Mouse (Mus musculus): Measurements from ENCODE around the gene Fam83f. TPM values are rescaled to one million over a fixed set of nuclear protein-coding genes. Genes with fewer than 3 reads are reported as not detected.
A peak's percentile ranks its signal among the peaks of the same experiment; 100 is the strongest.
"Not testable (repeated sequence)": the region's sequence is repeated elsewhere in the genome, so short reads cannot be mapped to it uniquely, and the experiment has no call there.

The Fam83f gene
- total and polyA plus RNA-seq, 3 experiments, result 0.21 TPM; not detected in 2

- peaks cover 7% of the 10 kb centered on the region for H3K36me3 ChIP-seq (ENCODE audit: control insufficient read depth, insufficient read depth, low read length)
- DNase-seq, result no peak
- peaks cover 5% of the 10 kb centered on the region for H3K4me1 ChIP-seq (ENCODE audit: control insufficient read depth, insufficient read depth, low read length)
- H3K27ac ChIP-seq, result no peak overlapping the region
- no peaks in the 10 kb centered on the region for H3K27me3 ChIP-seq (ENCODE audit: control insufficient read depth, insufficient read depth, low read length)
- intact Hi-C loops (cut with DNase I), result no loop called here
- H3K4me3 ChIP-seq, result no peak overlapping the region
- TF ChIP-seq CTCF (IDR thresholded peaks at IDR 0.05) (no peak), POLR2A (IDR thresholded peaks at IDR 0.05; ENCODE audit: insufficient read depth, low read depth, low read length) (no peak), EP300 (IDR thresholded peaks at IDR 0.05; ENCODE audit: insufficient read depth, low read depth, low read length) (no peak)
- WGBS, result 46% methylated on average over 4 of the region's 4 CpGs
- peaks cover 4% of the 10 kb centered on the region; the same call in 1 of the 2 replicates for H3K79me2 ChIP-seq (replicated peaks; ENCODE audit: control insufficient read depth, insufficient read depth, low read length)
- no peak overlapping the region for H3K9ac ChIP-seq (ENCODE audit: low read depth, low read length)
Observed at GRCm38 (mm10) chr15:80732266-80733030, 60.8 kb downstream of the Fam83f start.

- DNase-seq, result no peak
- H3K4me1 ChIP-seq (ENCODE audit: control insufficient read depth, insufficient read depth, low read length), result peaks cover 10% of the 10 kb centered on the region
- peaks cover 11% of the 10 kb centered on the region; the same call in 1 of the 2 replicates for H3K36me3 ChIP-seq (ENCODE audit: control insufficient read depth, insufficient read depth, low read length)
- intact Hi-C loops (cut with DNase I), result loop anchor here (5.0 kb wide), 1 partner anchor 47 kb away; no protein-coding TSS in a partner anchor
- no peak overlapping the region for H3K27ac ChIP-seq
- WGBS, result 85% methylated on average over 3 of the region's 3 CpGs
- peaks cover 4% of the 10 kb centered on the region; the same call in 1 of the 2 replicates for H3K79me2 ChIP-seq (replicated peaks; ENCODE audit: control insufficient read depth, insufficient read depth, low read length)
- H3K9ac ChIP-seq (ENCODE audit: low read depth, low read length), result no peak overlapping the region
- TF ChIP-seq EP300 (IDR thresholded peaks at IDR 0.05; ENCODE audit: insufficient read depth, low read depth, low read length), result no peak
- TF ChIP-seq CTCF (IDR thresholded peaks at IDR 0.05), result no peak
- TF ChIP-seq POLR2A (IDR thresholded peaks at IDR 0.05; ENCODE audit: insufficient read depth, low read depth, low read length), result no peak
- H3K27me3 ChIP-seq (ENCODE audit: control insufficient read depth, insufficient read depth, low read length), result no peaks in the 10 kb centered on the region
- H3K4me3 ChIP-seq, result no peak overlapping the region
Observed at GRCm38 (mm10) chr15:80735300-80735699, 63.7 kb downstream of the Fam83f start.

- H3K27ac ChIP-seq; H3K4me3 ChIP-seq; DNase-seq; H3K79me2 ChIP-seq (replicated peaks; ENCODE audit: control insufficient read depth, insufficient read depth, low read length); H3K9ac ChIP-seq (ENCODE audit: low read depth, low read length); H3K4me1 ChIP-seq (ENCODE audit: control insufficient read depth, insufficient read depth, low read length); H3K27me3 ChIP-seq (ENCODE audit: control insufficient read depth, insufficient read depth, low read length): not testable (repeated sequence)
- peaks cover 12% of the 10 kb centered on the region; the same call in 1 of the 2 replicates for H3K36me3 ChIP-seq (ENCODE audit: control insufficient read depth, insufficient read depth, low read length)
- WGBS, result 96% methylated on average over 4 of the region's 4 CpGs
- intact Hi-C loops (cut with DNase I), result loop anchor here (5.0 kb wide), 1 partner anchor 47 kb away; no protein-coding TSS in a partner anchor
Observed at GRCm38 (mm10) chr15:80735708-80736107, 64.1 kb downstream of the Fam83f start.

- Histone ChIP-seq H3K27me3 (ENCODE audit: control insufficient read depth, insufficient read depth, low read length) (no peaks in the 10 kb centered on the region), H3K4me3 (no peak overlapping the region), H3K79me2 (replicated peaks; ENCODE audit: control insufficient read depth, insufficient read depth, low read length) (peaks cover 4% of the 10 kb centered on the region; the same call in 1 of the 2 replicates), H3K36me3 (ENCODE audit: control insufficient read depth, insufficient read depth, low read length) (peaks cover 13% of the 10 kb centered on the region), H3K27ac (no peak overlapping the region), H3K9ac (ENCODE audit: low read depth, low read length) (no peak overlapping the region), H3K4me1 (ENCODE audit: control insufficient read depth, insufficient read depth, low read length) (peaks cover 9% of the 10 kb centered on the region)
- no peak for DNase-seq
- 65% methylated on average over 1 of the region's 1 CpGs for WGBS
- intact Hi-C loops (cut with DNase I), result loop anchor here (5.0 kb wide), 1 partner anchor 46 kb away; no protein-coding TSS in a partner anchor
- TF ChIP-seq POLR2A (IDR thresholded peaks at IDR 0.05; ENCODE audit: insufficient read depth, low read depth, low read length) (no peak), CTCF (IDR thresholded peaks at IDR 0.05) (peak; percentile 38)
Observed at GRCm38 (mm10) chr15:80736553-80736952, 64.9 kb downstream of the Fam83f start.

GRCm38 (mm10) chr15:80738244-80738643, 66.6 kb downstream of the Fam83f start:
- H3K27me3 ChIP-seq (ENCODE audit: control insufficient read depth, insufficient read depth, low read length), result no peaks in the 10 kb centered on the region
- H3K9ac ChIP-seq (ENCODE audit: low read depth, low read length), result no peak overlapping the region
- TF ChIP-seq POLR2A (IDR thresholded peaks at IDR 0.05; ENCODE audit: insufficient read depth, low read depth, low read length) (no peak), CTCF (IDR thresholded peaks at IDR 0.05) (no peak), EP300 (IDR thresholded peaks at IDR 0.05; ENCODE audit: insufficient read depth, low read depth, low read length) (no peak)
- intact Hi-C loops (cut with DNase I), result loop anchor here (5.0 kb wide), 1 partner anchor 44 kb away; no protein-coding TSS in a partner anchor
- H3K4me3 ChIP-seq, result no peak overlapping the region
- H3K4me1 ChIP-seq (ENCODE audit: control insufficient read depth, insufficient read depth, low read length), result peaks cover 16% of the 10 kb centered on the region
- H3K79me2 ChIP-seq (replicated peaks; ENCODE audit: control insufficient read depth, insufficient read depth, low read length), result peaks cover 10% of the 10 kb centered on the region; the same call in 1 of the 2 replicates
- no peak for DNase-seq
- H3K36me3 ChIP-seq (ENCODE audit: control insufficient read depth, insufficient read depth, low read length), result peaks cover 15% of the 10 kb centered on the region
- 95% methylated on average over 2 of the region's 2 CpGs for WGBS
- no peak overlapping the region for H3K27ac ChIP-seq

- H3K79me2 ChIP-seq (replicated peaks; ENCODE audit: control insufficient read depth, insufficient read depth, low read length), result peaks cover 10% of the 10 kb centered on the region; the same call in 1 of the 2 replicates
- H3K9ac ChIP-seq (ENCODE audit: low read depth, low read length), result no peak overlapping the region
- 72% methylated on average over 1 of the region's 1 CpGs for WGBS
- intact Hi-C loops (cut with DNase I), result loop anchor here (5.0 kb wide), 1 partner anchor 42 kb away; no protein-coding TSS in a partner anchor
- TF ChIP-seq POLR2A (IDR thresholded peaks at IDR 0.05; ENCODE audit: insufficient read depth, low read depth, low read length) (no peak), EP300 (IDR thresholded peaks at IDR 0.05; ENCODE audit: insufficient read depth, low read depth, low read length) (no peak), CTCF (IDR thresholded peaks at IDR 0.05) (no peak)
- H3K4me1 ChIP-seq (ENCODE audit: control insufficient read depth, insufficient read depth, low read length), result peaks cover 18% of the 10 kb centered on the region
- H3K27me3 ChIP-seq (ENCODE audit: control insufficient read depth, insufficient read depth, low read length), result no peaks in the 10 kb centered on the region
- H3K4me3 ChIP-seq, result no peak overlapping the region
- H3K36me3 ChIP-seq (ENCODE audit: control insufficient read depth, insufficient read depth, low read length), result peaks cover 15% of the 10 kb centered on the region
- no peak for DNase-seq
- H3K27ac ChIP-seq, result no peak overlapping the region
Observed at GRCm38 (mm10) chr15:80739972-80740371, 68.3 kb downstream of the Fam83f start.
